Mouse (Mus musculus): ENCODE results near the gene Tnfrsf18. TPM values are rescaled to one million over a fixed set of nuclear protein-coding genes. Genes with fewer than 3 reads are reported as not detected.
A peak's percentile ranks its signal among the peaks of the same experiment; 100 is the strongest.

The Tnfrsf18 gene
- polyA plus RNA-seq, 1 experiment from 2014 or later, result 1.4 TPM

DNA sequence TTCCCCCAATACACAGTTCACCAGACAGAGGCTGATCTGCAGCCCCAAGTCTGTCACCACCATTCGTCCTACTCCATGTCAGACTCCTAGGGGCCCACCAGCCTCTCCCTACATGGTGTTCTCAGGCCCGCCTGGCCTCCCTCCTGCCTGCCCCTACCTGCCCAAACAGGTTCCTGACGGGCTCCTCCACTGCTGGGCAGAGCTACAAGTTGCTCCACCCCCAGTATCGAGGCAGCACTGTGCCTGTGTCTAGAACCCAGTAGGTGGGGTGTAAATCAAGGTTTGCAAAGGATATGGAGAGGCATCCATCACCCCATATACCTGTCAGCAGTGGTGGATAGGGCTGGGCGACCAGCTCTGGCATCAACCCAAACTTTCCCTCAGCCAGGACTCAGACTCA lies 33.3 kb downstream of the Tnfrsf18 start, which contains the start of gene Ttll10:
Gene Ttll10 (minus strand): TSS at position 154 of the 400 bp plus-strand sequence.
- ATAC-seq (ENCODE audit: low FRiP score, low TSS enrichment) (no peak), DNase-seq (no peak)
- H3K4me1 ChIP-seq (ENCODE audit: control insufficient read depth, insufficient read depth, low read length), result peaks cover 6% of the 10 kb centered on the region; the same call in 1 of the 2 replicates
- H3K27me3 ChIP-seq (ENCODE audit: control insufficient read depth, insufficient read depth, low read length), result no peaks in the 10 kb centered on the region
- no peak within 1 kb of the TSS for H3K9ac ChIP-seq (replicated peaks; ENCODE audit: low read length)
- no peak within 1 kb of the TSS for H3K27ac ChIP-seq (replicated peaks; ENCODE audit: low read depth, low read length)
- H3K36me3 ChIP-seq (ENCODE audit: control insufficient read depth, insufficient read depth, low read length), result no peaks in the 10 kb centered on the region
- H3K4me2 ChIP-seq (ENCODE audit: low read length), result no peak within 1 kb of the TSS
- no peak within 1 kb of the TSS for H3K4me3 ChIP-seq (replicated peaks; ENCODE audit: low read depth, low read length)
- no peaks in the 10 kb centered on the region for H3K9me3 ChIP-seq (ENCODE audit: control insufficient read depth, low read length)
- 54% methylated on average over 5 of the region's 5 CpGs for WGBS

DNA sequence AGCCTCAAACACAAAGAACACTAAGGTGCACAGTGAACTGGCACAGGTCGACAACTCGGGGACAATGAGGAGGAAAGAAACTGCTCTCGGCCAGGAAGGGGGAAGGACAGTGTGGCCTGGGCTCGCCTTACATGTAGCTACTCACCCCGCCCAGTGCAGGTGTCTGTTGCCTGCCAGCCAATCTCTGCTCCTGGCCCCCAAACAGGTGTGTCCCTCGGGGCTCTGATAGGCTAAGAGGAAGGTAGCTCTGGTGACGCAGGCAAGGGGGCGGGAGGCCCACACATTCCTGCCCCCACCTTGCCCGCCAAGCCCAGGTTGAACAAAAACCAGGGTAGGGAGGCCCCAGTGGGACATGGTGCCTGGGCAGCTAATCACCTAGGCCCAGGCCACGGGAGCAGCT lies 33.7 kb downstream of the Tnfrsf18 start:
- no peak overlapping the region for H3K4me2 ChIP-seq (ENCODE audit: low read length)
- H3K4me3 ChIP-seq (replicated peaks; ENCODE audit: low read depth, low read length), result no peak overlapping the region
- no peak overlapping the region for H3K9ac ChIP-seq (replicated peaks; ENCODE audit: low read length)
- no peaks in the 10 kb centered on the region for H3K36me3 ChIP-seq (ENCODE audit: control insufficient read depth, insufficient read depth, low read length)
- H3K27ac ChIP-seq (replicated peaks; ENCODE audit: low read depth, low read length), result no peak overlapping the region
- 52% methylated on average over 10 of the region's 10 CpGs for WGBS
- peaks cover 6% of the 10 kb centered on the region; the same call in 1 of the 2 replicates for H3K4me1 ChIP-seq (ENCODE audit: control insufficient read depth, insufficient read depth, low read length)
- ATAC-seq (ENCODE audit: low FRiP score, low TSS enrichment), result no peak
- no peaks in the 10 kb centered on the region for H3K9me3 ChIP-seq (ENCODE audit: control insufficient read depth, low read length)
- DNase-seq, result no peak
- H3K27me3 ChIP-seq (ENCODE audit: control insufficient read depth, insufficient read depth, low read length), result no peaks in the 10 kb centered on the region

DNA sequence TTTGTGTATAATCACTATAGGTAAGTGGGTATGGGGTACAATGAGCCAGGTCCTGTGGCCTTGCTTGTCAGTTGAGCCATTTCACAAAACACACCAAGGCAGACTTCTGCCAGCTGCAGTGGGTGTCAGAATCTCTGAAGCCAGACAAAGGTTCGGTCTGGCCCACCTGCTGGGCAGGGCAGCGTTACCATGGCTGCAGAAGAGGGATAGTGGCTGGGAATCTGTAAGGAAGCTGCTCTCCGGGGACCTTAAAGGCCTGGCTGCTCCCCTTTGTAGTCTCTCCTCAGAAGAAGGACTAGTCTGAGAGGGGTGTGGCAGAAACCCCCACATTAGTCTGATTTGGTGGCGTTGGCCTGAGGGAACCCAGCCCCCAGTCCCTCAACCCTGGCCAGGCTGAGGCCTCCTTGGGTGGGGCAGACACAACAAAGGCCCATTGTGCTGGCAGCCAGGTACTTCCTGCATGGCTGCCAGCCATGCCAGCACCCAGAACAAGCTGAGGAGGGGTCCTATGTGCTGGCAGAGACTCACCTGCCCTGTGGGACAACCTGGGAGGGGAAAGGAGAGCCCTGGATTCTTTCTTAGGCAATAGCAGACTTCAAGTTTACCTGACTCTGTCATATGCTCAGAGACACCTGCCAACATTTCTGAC lies 38.0 kb downstream of the Tnfrsf18 start:
- no peak overlapping the region for H3K9ac ChIP-seq (replicated peaks; ENCODE audit: low read length)
- H3K9me3 ChIP-seq (ENCODE audit: control insufficient read depth, low read length), result no peaks in the 10 kb centered on the region
- H3K4me2 ChIP-seq (ENCODE audit: low read length), result no peak overlapping the region
- peaks cover 6% of the 10 kb centered on the region; the same call in 1 of the 2 replicates for H3K4me1 ChIP-seq (ENCODE audit: control insufficient read depth, insufficient read depth, low read length)
- H3K36me3 ChIP-seq (ENCODE audit: control insufficient read depth, insufficient read depth, low read length), result no peaks in the 10 kb centered on the region
- DNase-seq (peak; percentile 37), ATAC-seq (ENCODE audit: low FRiP score, low TSS enrichment) (no peak)
- peak overlapping the region; percentile 32; the same call in 1 of the 2 replicates for H3K27ac ChIP-seq (replicated peaks; ENCODE audit: low read depth, low read length)
- H3K4me3 ChIP-seq (replicated peaks; ENCODE audit: low read depth, low read length), result no peak overlapping the region
- no peaks in the 10 kb centered on the region for H3K27me3 ChIP-seq (ENCODE audit: control insufficient read depth, insufficient read depth, low read length)
- WGBS, result 2% methylated on average over 4 of the region's 4 CpGs

DNA sequence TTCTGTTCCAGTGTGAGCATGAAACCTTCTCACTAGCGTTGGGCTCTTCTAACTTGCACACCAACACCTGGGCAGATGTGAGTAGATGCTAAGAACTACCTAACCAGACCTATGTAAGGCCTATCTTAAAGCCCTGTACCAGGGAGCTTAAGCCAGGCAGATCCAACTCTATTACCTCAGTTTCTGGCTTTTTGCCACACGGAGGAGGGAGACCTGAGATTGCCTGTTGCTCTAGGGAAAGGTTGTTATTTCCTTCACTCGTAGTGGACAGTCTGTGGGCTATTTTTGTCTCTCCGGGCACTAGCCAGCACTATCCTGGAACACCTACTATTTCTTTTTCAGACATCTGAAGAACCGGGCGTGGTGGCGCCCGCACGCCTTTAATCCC lies 38.5 kb downstream of the Tnfrsf18 start:
- H3K9me3 ChIP-seq (ENCODE audit: control insufficient read depth, low read length), result no peaks in the 10 kb centered on the region
- H3K4me3 ChIP-seq (replicated peaks; ENCODE audit: low read depth, low read length), result no peak overlapping the region
- peaks cover 6% of the 10 kb centered on the region; the same call in 1 of the 2 replicates for H3K4me1 ChIP-seq (ENCODE audit: control insufficient read depth, insufficient read depth, low read length)
- H3K36me3 ChIP-seq (ENCODE audit: control insufficient read depth, insufficient read depth, low read length), result no peaks in the 10 kb centered on the region
- 89% methylated on average over 9 of the region's 9 CpGs for WGBS
- no peak overlapping the region for H3K9ac ChIP-seq (replicated peaks; ENCODE audit: low read length)
- DNase-seq (no peak), ATAC-seq (ENCODE audit: low FRiP score, low TSS enrichment) (no peak)
- H3K27me3 ChIP-seq (ENCODE audit: control insufficient read depth, insufficient read depth, low read length), result no peaks in the 10 kb centered on the region
- no peak overlapping the region for H3K4me2 ChIP-seq (ENCODE audit: low read length)
- no peak overlapping the region for H3K27ac ChIP-seq (replicated peaks; ENCODE audit: low read depth, low read length)

DNA sequence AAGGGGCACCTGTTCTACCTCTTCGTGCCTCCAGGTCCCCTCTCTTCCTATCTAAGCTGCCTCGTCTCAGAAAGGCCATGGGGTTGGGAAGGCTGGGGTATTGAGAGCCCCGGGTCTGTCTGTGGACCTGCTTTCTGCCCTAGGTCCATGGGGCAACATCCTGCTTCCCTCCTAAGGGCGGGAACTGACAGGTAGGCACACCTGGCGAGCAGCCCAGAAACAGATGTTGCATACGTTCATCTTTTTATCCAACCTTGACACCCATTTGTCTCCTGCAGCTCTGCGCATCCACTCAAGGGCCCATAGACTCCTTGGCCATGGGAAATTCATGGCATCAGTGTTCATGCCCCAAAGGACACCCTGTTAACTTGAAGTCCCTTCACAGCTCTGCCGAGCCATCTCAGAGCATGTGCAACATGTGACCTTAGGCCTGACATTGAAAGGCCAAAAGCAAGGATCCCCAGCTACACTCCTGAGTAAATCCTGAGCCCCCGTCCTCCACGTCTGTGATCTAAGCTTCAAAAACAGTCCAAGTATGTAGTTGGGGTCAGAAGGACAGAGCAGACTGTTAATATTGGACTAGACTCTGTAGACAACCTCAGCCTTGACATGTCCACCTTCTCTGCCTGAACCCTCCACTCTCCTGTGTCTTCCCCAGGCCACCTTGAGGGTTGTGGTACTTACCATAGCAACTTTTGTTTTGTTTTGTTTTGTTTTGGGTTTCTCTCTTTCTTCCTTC lies 39.4 kb downstream of the Tnfrsf18 start:
- no peaks in the 10 kb centered on the region for H3K9me3 ChIP-seq (ENCODE audit: control insufficient read depth, low read length)
- no peaks in the 10 kb centered on the region for H3K27me3 ChIP-seq (ENCODE audit: control insufficient read depth, insufficient read depth, low read length)
- no peak overlapping the region for H3K27ac ChIP-seq (replicated peaks; ENCODE audit: low read depth, low read length)
- 91% methylated on average over 10 of the region's 10 CpGs for whole genome bisulfite sequencing
- ATAC-seq (ENCODE audit: low FRiP score, low TSS enrichment), result no peak
- no peak overlapping the region for H3K4me2 ChIP-seq (ENCODE audit: low read length)
- no peak overlapping the region for H3K9ac ChIP-seq (replicated peaks; ENCODE audit: low read length)
- H3K36me3 ChIP-seq (ENCODE audit: control insufficient read depth, insufficient read depth, low read length), result no peaks in the 10 kb centered on the region
- peaks cover 10% of the 10 kb centered on the region for H3K4me1 ChIP-seq (ENCODE audit: control insufficient read depth, insufficient read depth, low read length)
- no peak overlapping the region for H3K4me3 ChIP-seq (replicated peaks; ENCODE audit: low read depth, low read length)
- no peak for DNase-seq

DNA sequence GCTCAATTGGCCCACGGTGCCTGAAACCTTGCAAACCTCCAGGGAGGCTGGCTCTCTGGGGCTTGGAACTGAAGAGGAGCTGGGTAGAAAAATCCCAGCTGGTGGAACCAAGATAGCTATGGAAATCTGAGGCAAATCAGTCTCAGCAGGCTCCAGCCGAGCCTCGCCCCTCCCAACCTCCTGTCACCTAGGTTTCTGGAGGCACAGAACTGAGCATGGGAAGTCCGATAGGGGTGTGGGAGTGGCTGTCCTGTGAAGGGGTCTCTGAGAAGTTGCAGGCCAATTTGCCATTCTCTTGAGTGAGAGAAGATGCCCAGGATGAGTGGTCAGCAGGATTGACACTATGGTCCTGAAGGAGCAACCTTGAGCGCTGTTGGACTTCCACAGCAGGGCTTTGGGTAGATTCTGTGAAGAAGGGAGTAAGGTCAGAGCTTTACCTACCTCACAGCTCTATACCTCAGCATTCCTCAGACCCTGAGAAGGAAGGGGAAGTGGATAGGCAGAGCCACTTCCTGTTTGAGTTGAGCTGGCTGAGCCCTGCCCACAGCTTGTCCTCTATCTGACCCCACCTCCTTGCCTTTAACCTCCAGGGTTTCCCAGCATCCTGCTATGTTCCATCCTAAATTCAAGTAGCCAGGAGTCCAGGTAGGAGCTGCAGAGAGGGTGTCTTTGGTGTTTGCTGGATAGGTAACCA lies 41.4 kb downstream of the Tnfrsf18 start:
- H3K4me2 ChIP-seq (ENCODE audit: low read length), result no peak overlapping the region
- 76% methylated on average over 5 of the region's 5 CpGs for WGBS
- H3K27ac ChIP-seq (replicated peaks; ENCODE audit: low read depth, low read length), result no peak overlapping the region
- no peaks in the 10 kb centered on the region for H3K36me3 ChIP-seq (ENCODE audit: control insufficient read depth, insufficient read depth, low read length)
- DNase-seq (no peak), ATAC-seq (ENCODE audit: low FRiP score, low TSS enrichment) (no peak)
- peaks cover 16% of the 10 kb centered on the region for H3K4me1 ChIP-seq (ENCODE audit: control insufficient read depth, insufficient read depth, low read length)
- H3K9ac ChIP-seq (replicated peaks; ENCODE audit: low read length), result no peak overlapping the region
- H3K27me3 ChIP-seq (ENCODE audit: control insufficient read depth, insufficient read depth, low read length), result no peaks in the 10 kb centered on the region
- no peaks in the 10 kb centered on the region for H3K9me3 ChIP-seq (ENCODE audit: control insufficient read depth, low read length)
- no peak overlapping the region for H3K4me3 ChIP-seq (replicated peaks; ENCODE audit: low read depth, low read length)

DNA sequence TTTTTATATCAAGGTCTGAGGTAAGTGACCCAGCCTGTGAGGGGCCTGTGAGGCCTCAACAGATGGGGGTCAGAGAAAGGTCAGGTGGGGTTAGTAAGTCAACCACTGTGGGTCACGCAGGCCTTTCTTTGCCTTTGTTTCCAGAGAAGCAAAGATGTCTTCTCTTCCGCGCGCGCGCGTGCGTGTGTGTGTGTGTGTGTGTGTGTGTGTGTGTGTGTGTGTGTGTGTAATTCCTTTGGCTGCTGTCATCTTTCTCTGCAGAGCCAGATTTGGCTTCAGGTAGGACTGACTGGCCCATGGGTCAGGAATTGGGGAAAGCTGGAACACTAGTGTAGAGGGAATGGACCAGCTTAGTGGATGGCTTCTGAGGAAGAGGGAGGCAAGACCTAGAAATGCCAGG lies 43.7 kb downstream of the Tnfrsf18 start:
- no peak overlapping the region for H3K9ac ChIP-seq (replicated peaks; ENCODE audit: low read length)
- DNase-seq (no peak), ATAC-seq (ENCODE audit: low FRiP score, low TSS enrichment) (no peak)
- H3K4me1 ChIP-seq (ENCODE audit: control insufficient read depth, insufficient read depth, low read length), result peaks cover 10% of the 10 kb centered on the region
- H3K27me3 ChIP-seq (ENCODE audit: control insufficient read depth, insufficient read depth, low read length), result no peaks in the 10 kb centered on the region
- no peak overlapping the region for H3K27ac ChIP-seq (replicated peaks; ENCODE audit: low read depth, low read length)
- H3K4me3 ChIP-seq (replicated peaks; ENCODE audit: low read depth, low read length), result no peak overlapping the region
- H3K4me2 ChIP-seq (ENCODE audit: low read length), result no peak overlapping the region
- WGBS, result 79% methylated on average over 8 of the region's 8 CpGs
- H3K36me3 ChIP-seq (ENCODE audit: control insufficient read depth, insufficient read depth, low read length), result no peaks in the 10 kb centered on the region
- no peaks in the 10 kb centered on the region for H3K9me3 ChIP-seq (ENCODE audit: control insufficient read depth, low read length)

DNA sequence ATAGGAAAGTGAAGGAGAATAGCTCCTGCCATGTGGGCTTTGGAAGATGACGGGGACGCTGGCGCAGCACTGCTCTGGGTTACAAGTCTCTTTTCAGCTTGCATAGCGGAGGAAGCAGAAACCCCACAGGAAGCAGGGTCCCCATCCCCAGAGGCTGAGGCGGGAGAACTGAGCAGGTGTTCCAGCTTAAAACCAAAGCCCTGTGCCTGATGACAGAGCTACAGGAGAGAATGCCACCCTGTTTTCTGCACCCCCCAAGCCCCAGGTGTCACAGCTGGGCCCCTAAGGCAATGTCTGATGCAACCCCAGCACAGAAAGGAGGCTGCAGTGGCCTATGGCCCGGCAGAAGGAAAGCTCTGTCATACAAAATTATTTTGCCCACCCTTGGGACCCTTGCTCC lies 44.3 kb downstream of the Tnfrsf18 start:
- no peaks in the 10 kb centered on the region for H3K27me3 ChIP-seq (ENCODE audit: control insufficient read depth, insufficient read depth, low read length)
- peaks cover 10% of the 10 kb centered on the region for H3K4me1 ChIP-seq (ENCODE audit: control insufficient read depth, insufficient read depth, low read length)
- H3K4me2 ChIP-seq (ENCODE audit: low read length), result no peak overlapping the region
- no peaks in the 10 kb centered on the region for H3K9me3 ChIP-seq (ENCODE audit: control insufficient read depth, low read length)
- no peak overlapping the region; the same call in 1 of the 2 replicates for H3K9ac ChIP-seq (replicated peaks; ENCODE audit: low read length)
- H3K27ac ChIP-seq (replicated peaks; ENCODE audit: low read depth, low read length), result no peak overlapping the region
- ATAC-seq (ENCODE audit: low FRiP score, low TSS enrichment) (no peak), DNase-seq (no peak)
- H3K36me3 ChIP-seq (ENCODE audit: control insufficient read depth, insufficient read depth, low read length), result no peaks in the 10 kb centered on the region
- no peak overlapping the region for H3K4me3 ChIP-seq (replicated peaks; ENCODE audit: low read depth, low read length)
- 29% methylated on average over 6 of the region's 6 CpGs for WGBS

Data from midbrain, embryonic 14.5 days (tissue).